Mouse (Mus musculus) myocyte (in vitro differentiated cells): ENCODE measurements around the gene Rtkn. TPM values are rescaled to one million over a fixed set of nuclear protein-coding genes. Genes with fewer than 3 reads are reported as not detected.

Experiments
- H3K27me3 ChIP-seq: one replicate; pipeline ENCODE4 v1.6.1; 2011; ENCODE audit not compliant: control insufficient read depth, insufficient read depth, insufficient read length
- H3K36me3 ChIP-seq: one replicate; pipeline ENCODE4 v1.6.1; 2011; ENCODE audit not compliant: control insufficient read depth, insufficient read depth
- H3K4me2 ChIP-seq: one replicate; pipeline ENCODE4 v1.6.1; 2011; ENCODE audit warnings: low read depth, control low read depth
- H3K4me3 ChIP-seq: one replicate; pipeline ENCODE4 v1.5.1; 2011; ENCODE audit warnings: mild to moderate bottlenecking, control low read depth, moderate library complexity
- H3K79me2 ChIP-seq: one replicate; pipeline ENCODE4 v1.6.1; 2011; ENCODE audit not compliant: control insufficient read depth, insufficient read depth
- H3ac ChIP-seq: one replicate; pipeline ENCODE4 v1.6.1; 2011; ENCODE audit not compliant: control insufficient read depth, insufficient read length
- CEBPB ChIP-seq: IDR thresholded peaks from 2 replicates; pipeline ENCODE4 v1.6.1; 2011; ENCODE audit warnings: mild to moderate bottlenecking, moderate library complexity; ENCODE audit not compliant: poor library complexity, insufficient read depth, severe bottlenecking
- E2F4 ChIP-seq: IDR thresholded peaks from one replicate; pipeline ENCODE4 v1.6.1; 2011; ENCODE audit warnings: mild to moderate bottlenecking, control low read depth, moderate library complexity; ENCODE audit not compliant: insufficient read depth
- MAX ChIP-seq: IDR thresholded peaks from one replicate; pipeline ENCODE4 v1.6.1; 2011; ENCODE audit warnings: low read depth, mild to moderate bottlenecking, control low read depth
- MYOD1 ChIP-seq, 3 experiments: IDR thresholded peaks; one replicate each; pipeline ENCODE4 v1.6.1; 2011; ENCODE audit warnings: control low read depth in 2 of 3, low read depth in 2 of 3, mild to moderate bottlenecking in 2 of 3, moderate library complexity in 1 of 3; ENCODE audit not compliant: insufficient read length in 2 of 3, control insufficient read depth in 1 of 3
- MYOG ChIP-seq, 3 experiments: IDR thresholded peaks; one replicate each; pipeline ENCODE4 v1.6.1; 2011; ENCODE audit warnings: control low read depth in 2 of 3, low read depth in 2 of 3, mild to moderate bottlenecking in 2 of 3; ENCODE audit not compliant: insufficient read length in 2 of 3, control insufficient read depth in 1 of 3, insufficient read depth in 1 of 3
- POLR2A ChIP-seq: IDR thresholded peaks from one replicate; pipeline ENCODE4 v1.6.1; 2011; ENCODE audit warnings: low read depth, mild to moderate bottlenecking, control low read depth, moderate library complexity; ENCODE audit not compliant: insufficient read length
- POLR2AphosphoS2 ChIP-seq: IDR thresholded peaks from one replicate; pipeline ENCODE4 v1.6.1; 2011; ENCODE audit warnings: low read depth, control low read depth; ENCODE audit not compliant: insufficient read length
- REST ChIP-seq: IDR thresholded peaks from one replicate; pipeline ENCODE4 v1.6.1; 2011; ENCODE audit warnings: mild to moderate bottlenecking, control low read depth, moderate library complexity; ENCODE audit not compliant: insufficient read depth, insufficient read length
- SRF ChIP-seq: IDR thresholded peaks from one replicate; pipeline ENCODE4 v1.6.1; 2011; ENCODE audit warnings: low read depth; ENCODE audit not compliant: control insufficient read depth, insufficient read length
- TCF12 ChIP-seq: IDR thresholded peaks from one replicate; pipeline ENCODE4 v1.6.1; 2011; ENCODE audit warnings: mild to moderate bottlenecking, control low read depth; ENCODE audit not compliant: poor library complexity, insufficient read depth, severe bottlenecking
- TCF3 ChIP-seq: IDR thresholded peaks from one replicate; pipeline ENCODE4 v1.6.1; 2011; ENCODE audit warnings: low read depth, control low read depth; ENCODE audit not compliant: insufficient read length
- USF1 ChIP-seq: IDR thresholded peaks from one replicate; pipeline ENCODE4 v1.6.1; 2011; ENCODE audit warnings: low read depth, mild to moderate bottlenecking, control low read depth, moderate library complexity
- polyA plus RNA-seq: library from polyadenylated mRNA; unstranded; fragments of >200 nt; fragmentation: generic; extraction: Trizol; gene quantifications from one replicate; pipeline ENCODE4 v1.2.1, GENCODE M21; 2012; ENCODE audit warnings: missing spikeins

Rtkn gene
- polyA plus RNA-seq, 1 experiment: 29.7 TPM

GRCm38 (mm10) chr6:83092416-83093127 is 42.7 kb upstream of the Rtkn start:
- Histone ChIP-seq H3K4me2 (no peak overlapping the region), H3ac (no peak overlapping the region), H3K79me2 (no peaks in the 10 kb centered on the region), H3K27me3 (peaks cover 33% of the 10 kb centered on the region), H3K4me3 (no peak overlapping the region), H3K36me3 (no peaks in the 10 kb centered on the region)
- TF ChIP-seq POLR2A (no peak), CEBPB (no peak), E2F4 (no peak), POLR2AphosphoS2 (no peak), MYOG (IDR thresholded peaks at IDR 0.05; ENCODE audit: control insufficient read depth in 1 of 3, insufficient read depth in 1 of 3, insufficient read length in 2 of 3, low read depth in 2 of 3) (no peak), MAX (no peak), TCF12 (no peak)

GRCm38 (mm10) chr6:83095968-83096367 is 39.3 kb upstream of the Rtkn start:
- Histone ChIP-seq H3K36me3 (no peaks in the 10 kb centered on the region), H3K4me3 (no peak overlapping the region), H3K27me3 (peaks cover 8% of the 10 kb centered on the region), H3K4me2 (no peak overlapping the region), H3ac (no peak overlapping the region), H3K79me2 (no peaks in the 10 kb centered on the region)
- TF ChIP-seq USF1 (no peak), REST (no peak), POLR2A (no peak), SRF (no peak), TCF3 (no peak), POLR2AphosphoS2 (no peak), CEBPB (no peak), MYOG (IDR thresholded peaks at IDR 0.05; ENCODE audit: control insufficient read depth in 1 of 3, insufficient read depth in 1 of 3, insufficient read length in 2 of 3, low read depth in 2 of 3) (no peak), MAX (no peak), E2F4 (no peak), TCF12 (no peak), MYOD1 (IDR thresholded peaks at IDR 0.05; ENCODE audit: control insufficient read depth in 1 of 3, insufficient read length in 2 of 3, low read depth in 2 of 3) (no peak)

DNA sequence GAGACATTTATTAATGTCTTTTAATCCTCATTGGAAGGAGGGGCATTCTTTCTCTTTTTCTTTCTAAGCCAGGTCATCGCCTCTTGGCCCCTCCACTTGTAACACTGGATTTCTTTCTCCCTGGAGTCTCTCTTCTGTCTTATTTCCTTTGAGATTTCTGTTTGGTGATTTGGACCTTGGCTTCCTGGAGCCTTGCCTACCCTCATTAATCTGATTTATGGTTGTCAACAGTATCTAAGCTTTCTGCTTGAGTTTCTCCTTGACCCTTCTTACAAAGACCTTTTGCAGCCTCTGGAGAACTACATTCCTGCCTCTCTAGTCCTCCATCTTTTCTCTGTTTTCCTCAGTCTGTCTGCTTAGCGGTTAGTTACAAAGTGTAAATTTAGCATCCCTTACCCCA is 36.9 kb upstream of the Rtkn start:
- H3K4me2 ChIP-seq: no peak overlapping the region
- H3K36me3 ChIP-seq: no peaks in the 10 kb centered on the region
- no peak overlapping the region for H3ac ChIP-seq
- no peak for TF ChIP-seq CEBPB
- TF ChIP-seq E2F4: no peak
- no peak for TF ChIP-seq USF1
- TF ChIP-seq SRF: no peak
- no peak for TF ChIP-seq MYOD1 (IDR thresholded peaks at IDR 0.05; ENCODE audit: control insufficient read depth in 1 of 3, insufficient read length in 2 of 3, low read depth in 2 of 3)
- no peak for TF ChIP-seq TCF12
- no peak for TF ChIP-seq MAX
- TF ChIP-seq POLR2A: no peak
- no peak for TF ChIP-seq POLR2AphosphoS2
- no peak for TF ChIP-seq TCF3
- no peak for TF ChIP-seq MYOG (IDR thresholded peaks at IDR 0.05; ENCODE audit: control insufficient read depth in 1 of 3, insufficient read depth in 1 of 3, insufficient read length in 2 of 3, low read depth in 2 of 3)
- no peak for TF ChIP-seq REST
- H3K27me3 ChIP-seq: no peaks in the 10 kb centered on the region
- no peak overlapping the region for H3K4me3 ChIP-seq
- H3K79me2 ChIP-seq: no peaks in the 10 kb centered on the region

GRCm38 (mm10) chr6:83101316-83101687 is 34.0 kb upstream of the Rtkn start, which contains the start of the genes Ccdc142 and Gm42688:
Gene Ccdc142, plus strand, starts transcription at chr6:83101601.
Gene Gm42688, plus strand, starts transcription at chr6:83101617.
- TF ChIP-seq SRF (no peak), E2F4 (no peak), MYOD1 (IDR thresholded peaks at IDR 0.05; ENCODE audit: control insufficient read depth in 1 of 3, insufficient read length in 2 of 3, low read depth in 2 of 3) (no peak), TCF3 (no peak), POLR2AphosphoS2 (peak; percentile 66), POLR2A (peak; percentile 69), USF1 (peak; percentile 38), REST (no peak), MAX (no peak), TCF12 (no peak), CEBPB (no peak), MYOG (IDR thresholded peaks at IDR 0.05; ENCODE audit: control insufficient read depth in 1 of 3, insufficient read depth in 1 of 3, insufficient read length in 2 of 3, low read depth in 2 of 3) (peak in 1 of 3 experiments; percentile 3)
- Histone ChIP-seq H3ac (peak within 1 kb of the TSS; percentile 38), H3K36me3 (no peaks in the 10 kb centered on the region), H3K4me2 (peak within 1 kb of the TSS; percentile 99), H3K4me3 (peak within 1 kb of the TSS; percentile 49), H3K27me3 (no peaks in the 10 kb centered on the region), H3K79me2 (no peaks in the 10 kb centered on the region)
